Mouse (Mus musculus) layer of hippocampus, adult 2 months (tissue): Measurements from ENCODE around the gene Grin2d. TPM values are rescaled to one million over a fixed set of nuclear protein-coding genes. Genes with fewer than 3 reads are reported as not detected.
A peak's percentile ranks its signal among the peaks of the same experiment; 100 is the strongest.

Source experiments
- DNase-seq, 2 experiments: peaks; one replicate each; pipeline ENCODE4 v3.0.0; 2022; ENCODE audit warnings: low spot score in 2 of 2
- H3K27ac ChIP-seq: fragments of 200-600 bp; 2 replicates; pipeline ENCODE4 v1.8.1; 2022
- H3K4me3 ChIP-seq: fragments of 200-600 bp; 2 replicates; pipeline ENCODE4 v1.8.1; 2022; ENCODE audit warnings: mild to moderate bottlenecking
- CTCF ChIP-seq: fragments of 200-600 bp; conservative IDR thresholded peaks from 2 replicates; pipeline ENCODE4 v1.8.1; 2022; ENCODE audit warnings: antibody characterized with exemption, mild to moderate bottlenecking, moderate library complexity
- total RNA-seq, 2 experiments: library from RNA; stranded (reverse); gene quantifications; 2 replicates each; pipeline ENCODE4 v1.2.3; 2021

Gene Grin2d
- total RNA-seq, 2 experiments from 2014 or later, result 10.0 to 11.6 TPM

DNA sequence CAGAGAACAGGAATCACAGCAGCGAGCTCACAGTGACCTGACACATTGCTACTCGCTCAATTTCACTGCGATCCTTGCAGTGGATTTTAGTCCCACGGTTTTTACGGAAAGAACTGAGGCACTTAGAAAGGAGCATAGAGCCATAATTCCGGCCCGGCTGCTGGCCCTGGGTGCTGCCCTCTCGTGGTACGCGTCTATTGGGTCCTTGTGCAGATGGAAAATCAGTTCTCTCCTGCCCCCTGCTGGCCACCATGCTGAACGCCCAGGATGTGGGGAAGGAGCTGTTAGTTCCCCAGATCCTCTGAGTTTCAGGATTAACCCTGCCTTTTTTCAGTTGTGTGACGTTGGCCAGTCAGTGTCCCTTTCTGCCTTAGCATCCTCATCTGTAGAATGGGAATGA is 76.8 kb downstream of the Grin2d start:
- H3K4me3 ChIP-seq, result peak overlapping the region; percentile 20
- H3K27ac ChIP-seq, result peak overlapping the region; percentile 51
- TF ChIP-seq CTCF, result peak; percentile 97
- DNase-seq, result peak; percentile 91 to 95

DNA sequence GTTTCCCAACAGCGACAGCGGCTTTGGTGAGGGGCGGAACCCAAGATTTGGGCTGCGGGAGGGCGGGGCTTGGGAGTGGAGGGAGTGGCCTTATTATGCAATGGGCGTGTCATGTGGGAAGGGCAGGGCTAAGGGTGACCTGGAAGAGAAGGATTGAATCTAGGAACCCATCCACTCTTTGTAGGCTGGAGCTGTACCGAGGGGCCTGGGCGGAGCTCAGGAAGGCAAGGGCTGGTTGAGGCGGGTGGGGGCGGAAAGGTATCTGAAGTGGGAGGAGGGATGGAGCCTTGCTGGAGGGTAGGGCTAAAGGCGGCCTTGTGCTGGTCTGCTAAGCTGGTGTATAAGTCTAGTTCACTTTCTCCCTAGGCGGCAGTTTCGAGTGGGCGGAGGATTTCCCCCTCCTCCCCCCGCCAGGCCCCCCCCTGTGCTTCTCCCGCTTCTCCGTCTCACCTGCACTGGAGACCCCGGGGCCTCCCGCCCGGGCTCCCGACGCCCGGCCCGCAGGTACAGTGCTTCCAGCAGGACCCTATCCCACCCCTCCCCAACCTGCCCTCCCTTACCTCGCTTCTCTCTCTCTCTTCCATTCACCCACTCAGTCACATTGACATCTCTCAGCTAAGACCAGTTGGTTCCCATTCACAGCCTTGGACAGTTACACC is 77.5 kb downstream of the Grin2d start:
- H3K27ac ChIP-seq, result peak overlapping the region; percentile 51
- no peak for TF ChIP-seq CTCF
- no peak overlapping the region; the same call in 1 of the 2 replicates for H3K4me3 ChIP-seq
- DNase-seq, result no peak

DNA sequence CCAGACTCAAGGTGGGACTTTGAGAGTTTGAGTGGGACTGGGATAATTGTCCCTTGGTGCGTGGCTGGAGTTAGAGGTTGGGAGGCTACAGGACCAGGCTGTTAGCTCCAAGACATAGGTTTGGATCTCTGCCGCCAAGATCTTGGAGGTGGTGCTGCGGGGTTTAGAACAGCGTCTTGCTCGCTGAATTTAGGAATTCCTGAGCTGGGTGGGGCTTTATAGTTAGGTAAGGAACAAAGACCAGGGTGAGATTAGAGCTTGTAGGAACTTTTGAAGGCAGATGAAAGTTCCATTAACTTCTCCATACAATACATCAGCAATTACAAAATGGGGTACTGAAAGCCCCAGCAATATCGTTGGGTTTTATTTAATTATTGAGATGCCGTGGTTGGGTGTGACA is 78.2 kb downstream of the Grin2d start:
- H3K27ac ChIP-seq, result no peak overlapping the region
- no peak for DNase-seq

DNA sequence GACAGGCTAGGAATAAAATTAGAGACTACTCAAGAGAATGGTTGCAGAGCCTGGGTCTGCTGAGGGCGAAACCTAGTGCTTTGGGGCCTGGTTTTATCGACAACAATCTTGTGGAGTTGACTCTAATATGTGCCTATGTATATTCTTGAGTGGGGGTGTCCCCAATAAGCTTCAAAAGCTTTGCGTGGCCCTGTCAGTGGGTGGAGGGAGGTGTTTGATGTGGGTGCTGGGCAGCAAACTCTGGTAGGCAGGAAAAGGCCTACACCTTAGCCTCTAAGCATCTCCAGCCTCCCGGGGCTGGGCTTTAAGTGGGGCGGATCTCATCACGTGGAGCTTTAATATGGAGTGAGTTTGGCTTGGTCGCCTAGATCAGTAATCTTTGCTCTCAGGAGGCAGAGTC is 79.2 kb downstream of the Grin2d start:
- Histone ChIP-seq H3K27ac (no peak overlapping the region), H3K4me3 (no peak overlapping the region)
- no peak for DNase-seq
- TF ChIP-seq CTCF, result no peak

More for the DNA sequence above, 78.2 kb downstream of the Grin2d start:
- no peak for TF ChIP-seq CTCF
- no peak overlapping the region for H3K4me3 ChIP-seq

DNA sequence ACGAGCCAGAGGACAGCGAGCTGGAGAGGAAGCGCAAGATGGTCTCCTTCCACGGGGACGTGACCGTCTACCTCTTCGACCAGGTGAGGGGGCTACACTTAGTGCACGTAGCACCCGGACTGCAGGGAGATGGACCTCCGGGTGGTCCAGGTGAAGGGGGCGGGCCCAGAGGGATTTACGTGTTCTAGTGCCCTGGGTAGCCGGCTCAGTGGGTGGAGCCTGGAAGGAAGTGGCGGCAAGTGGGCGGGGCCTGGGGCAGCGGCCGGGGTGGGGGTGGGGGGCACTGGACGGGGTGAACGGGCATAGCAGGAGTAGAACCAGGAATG is 79.7 kb downstream of the Grin2d start:
- TF ChIP-seq CTCF, result no peak
- H3K4me3 ChIP-seq, result peak overlapping the region; percentile 32; the same call in 1 of the 2 replicates
- DNase-seq, result no peak
- peak overlapping the region; percentile 55; the same call in 1 of the 2 replicates for H3K27ac ChIP-seq

DNA sequence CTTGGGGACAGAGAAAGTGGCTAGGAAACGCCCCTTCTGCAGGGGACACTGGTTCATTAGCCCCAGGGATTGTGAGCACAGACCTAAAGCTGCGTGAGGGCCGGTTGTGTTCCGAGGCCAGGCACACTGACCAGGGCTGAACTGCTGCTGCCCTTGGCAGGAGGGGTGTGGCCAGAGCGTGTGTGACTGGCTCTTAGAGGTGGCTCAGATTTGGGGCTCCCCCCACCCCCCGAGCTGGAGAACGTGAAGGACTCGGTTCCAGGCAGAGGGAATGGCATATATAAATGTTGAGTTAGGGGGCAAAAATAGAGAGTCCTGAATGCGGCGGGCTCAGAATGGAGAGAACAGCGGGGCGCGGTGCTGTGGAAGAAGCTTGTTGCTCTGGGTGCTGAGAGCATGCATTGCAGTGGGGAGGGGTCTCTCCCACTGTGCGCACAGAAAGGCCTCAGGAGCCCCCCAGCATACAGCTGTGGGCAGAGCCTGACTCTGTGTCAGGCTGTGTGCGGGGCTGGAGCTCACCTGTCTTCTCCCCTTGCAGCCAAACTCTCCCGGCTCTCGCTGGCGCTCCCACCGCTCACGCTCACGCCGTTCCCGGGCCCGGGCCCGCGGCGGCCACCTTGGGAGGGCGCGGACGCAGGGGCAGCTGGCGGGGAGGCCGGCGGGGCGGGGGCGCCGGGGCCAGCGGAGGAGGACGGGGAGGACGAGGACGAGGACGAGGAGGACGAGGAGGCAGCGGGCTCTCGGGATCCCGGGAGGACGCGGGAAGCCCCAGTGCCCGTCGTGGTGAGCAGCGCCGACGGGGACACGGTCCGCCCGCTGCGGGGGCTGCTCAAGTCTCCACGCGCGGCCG is 80.3 kb downstream of the Grin2d start:
- H3K4me3 ChIP-seq, result peak overlapping the region; percentile 32; the same call in 1 of the 2 replicates

DNA sequence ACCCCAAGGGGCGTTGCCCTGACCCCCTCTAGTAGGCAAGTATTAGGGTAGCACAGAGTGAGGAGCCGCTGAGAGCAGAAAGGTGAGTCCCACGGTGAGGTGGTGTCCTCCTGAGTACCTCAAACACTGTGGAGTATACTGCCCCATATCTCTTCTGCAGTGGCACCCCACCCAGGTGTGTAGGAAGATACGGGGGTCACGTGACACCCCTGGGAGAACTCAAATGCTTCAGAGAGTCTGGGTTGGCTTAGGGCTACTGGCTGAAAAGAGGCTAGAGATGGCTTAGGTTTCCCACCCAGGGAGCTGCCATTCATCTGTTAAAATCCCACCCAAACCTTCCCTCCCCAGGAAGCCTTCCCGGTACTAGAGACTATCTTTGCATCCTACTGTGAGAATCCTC is 81.2 kb downstream of the Grin2d start:
- no peak for DNase-seq
- no peak for TF ChIP-seq CTCF
- H3K4me3 ChIP-seq, result no peak overlapping the region
- peak overlapping the region; percentile 55; the same call in 1 of the 2 replicates for H3K27ac ChIP-seq

More for the DNA sequence above, 80.3 kb downstream of the Grin2d start:
- TF ChIP-seq CTCF, result no peak
- DNase-seq, result no peak
- H3K27ac ChIP-seq, result peak overlapping the region; percentile 55; the same call in 1 of the 2 replicates

DNA sequence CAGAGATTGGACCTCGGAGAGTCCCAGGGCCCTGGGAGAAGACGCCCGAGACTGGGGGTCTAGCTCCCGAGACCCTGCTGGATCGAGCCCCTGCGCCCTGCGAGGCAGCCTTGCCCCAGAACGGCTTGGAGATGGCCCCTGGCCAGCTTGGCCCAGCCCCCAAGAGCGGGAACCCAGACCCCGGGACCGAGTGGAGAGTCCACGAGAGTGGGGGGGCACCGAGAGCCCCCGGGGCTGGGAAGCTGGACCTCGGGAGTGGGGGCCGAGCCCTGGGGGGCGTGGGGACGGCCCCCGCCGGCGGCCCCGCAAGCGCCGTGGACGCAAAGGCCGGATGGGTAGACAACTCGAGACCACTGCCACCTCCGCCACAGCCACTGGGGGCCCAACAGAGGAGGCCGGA is 83.2 kb downstream of the Grin2d start:
- no peak overlapping the region for H3K27ac ChIP-seq
- H3K4me3 ChIP-seq, result no peak overlapping the region
- DNase-seq, result no peak
- TF ChIP-seq CTCF, result no peak

DNA sequence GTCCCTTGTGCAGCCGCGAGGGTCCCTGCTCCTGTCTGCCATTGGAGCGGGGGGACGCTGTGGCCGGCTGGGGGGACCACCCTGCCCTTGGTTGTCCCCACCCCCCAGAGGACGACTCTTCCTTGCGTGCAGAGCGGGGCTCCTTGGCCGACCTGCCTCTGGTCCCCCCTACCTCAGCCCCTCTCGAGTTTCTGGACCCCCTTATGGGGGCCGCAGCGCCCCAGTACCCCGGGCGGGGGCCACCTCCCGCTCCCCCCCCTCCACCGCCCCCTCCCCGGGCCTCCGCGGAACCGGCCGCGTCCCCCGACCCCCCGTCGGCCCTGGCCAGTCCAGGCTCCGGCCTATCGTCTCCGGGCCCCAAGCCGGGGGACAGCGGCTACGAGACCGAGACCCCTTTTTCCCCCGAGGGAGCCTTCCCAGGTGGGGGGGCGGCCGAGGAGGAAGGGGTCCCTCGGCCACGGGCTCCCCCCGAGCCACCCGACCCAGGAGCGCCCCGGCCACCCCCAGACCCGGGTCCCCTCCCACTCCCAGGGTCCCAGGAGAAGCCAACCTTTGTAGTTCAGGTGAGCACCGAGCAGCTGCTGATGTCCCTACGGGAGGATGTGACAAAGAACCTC is 84.1 kb downstream of the Grin2d start:
- no peak overlapping the region for H3K27ac ChIP-seq
- H3K4me3 ChIP-seq, result no peak overlapping the region
- DNase-seq, result no peak
- no peak for TF ChIP-seq CTCF

DNA sequence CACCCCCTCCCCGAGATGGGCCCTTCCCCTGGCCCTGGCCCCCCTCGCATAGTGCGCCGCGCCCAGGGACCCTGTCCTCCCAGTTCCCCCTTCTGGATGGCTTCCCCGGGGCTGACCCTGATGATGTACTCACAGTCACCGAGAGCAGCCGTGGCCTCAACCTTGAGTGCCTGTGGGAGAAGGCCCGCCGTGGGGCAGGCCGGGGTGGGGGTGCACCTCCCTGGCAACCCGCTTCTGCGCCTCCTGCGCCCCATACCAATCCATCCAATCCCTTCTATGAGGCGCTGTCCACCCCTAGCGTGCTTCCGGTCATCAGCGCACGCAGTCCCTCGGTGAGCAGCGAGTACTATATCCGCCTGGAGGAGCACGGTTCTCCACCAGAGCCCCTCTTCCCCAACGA is 84.9 kb downstream of the Grin2d start:
- DNase-seq, result peak in 1 of 2 experiments; percentile 7
- Histone ChIP-seq H3K4me3 (no peak overlapping the region), H3K27ac (no peak overlapping the region)
- TF ChIP-seq CTCF, result no peak

DNA sequence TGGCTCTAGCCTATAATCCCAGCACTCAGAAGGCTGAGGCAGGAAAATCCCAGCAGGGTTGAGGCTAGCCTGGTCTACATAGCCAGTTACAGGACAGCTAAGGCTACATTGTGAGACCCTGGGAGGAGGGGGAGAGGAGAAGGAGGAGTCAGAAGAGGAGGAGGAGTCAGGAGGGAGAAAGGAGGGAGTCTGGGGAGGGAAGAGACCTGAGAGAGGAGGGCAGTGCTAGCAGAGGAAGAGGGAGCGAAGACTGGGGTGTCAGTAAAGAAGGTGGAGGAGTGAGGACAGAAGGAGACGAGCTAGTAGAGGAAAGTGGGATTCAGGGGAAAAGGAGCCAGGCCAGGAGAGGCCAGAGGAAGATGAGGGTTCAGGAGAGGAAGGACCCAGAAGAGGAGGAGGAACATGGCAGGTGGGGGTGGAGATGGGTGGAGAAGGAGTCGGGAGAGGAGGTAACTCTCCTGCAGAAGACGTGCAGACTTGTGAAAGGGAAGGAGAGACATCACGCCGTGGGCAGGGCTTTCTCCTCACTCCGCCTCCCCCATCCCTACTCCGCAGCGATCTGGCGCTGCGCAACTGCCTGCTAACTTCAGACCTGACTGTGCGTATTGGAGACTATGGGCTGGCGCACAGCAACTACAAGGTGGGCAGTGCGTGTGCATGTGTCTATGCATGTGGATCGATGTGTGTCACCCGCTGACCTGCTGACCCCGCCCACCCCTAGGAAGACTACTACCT is 86.3 kb downstream of the Grin2d start:
- Histone ChIP-seq H3K4me3 (no peak overlapping the region), H3K27ac (no peak overlapping the region)
- no peak for DNase-seq
- no peak for TF ChIP-seq CTCF

DNA sequence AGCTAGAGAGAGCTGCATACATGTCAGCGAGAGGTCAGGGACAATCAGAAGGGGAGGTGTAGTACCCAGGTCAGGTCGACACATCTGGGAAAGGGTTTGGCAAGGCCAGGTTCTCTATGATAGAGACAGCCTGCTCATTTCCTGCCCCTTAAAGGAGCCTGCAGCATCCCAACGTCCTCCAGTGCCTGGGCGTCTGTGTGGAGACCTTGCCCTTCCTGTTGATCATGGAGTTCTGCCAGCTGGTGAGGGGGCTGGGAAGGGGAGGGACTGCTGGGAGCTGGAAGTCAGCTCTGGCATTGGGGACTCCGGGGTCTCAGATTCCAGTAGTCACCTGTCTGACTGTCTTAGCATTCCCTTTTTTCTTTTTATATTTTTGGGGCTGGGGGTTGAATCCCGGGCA is 87.5 kb downstream of the Grin2d start:
- Histone ChIP-seq H3K4me3 (no peak overlapping the region), H3K27ac (no peak overlapping the region)
- DNase-seq, result peak in 1 of 2 experiments; percentile 8
- TF ChIP-seq CTCF, result no peak
